Mouse (Mus musculus): ENCODE data around the gene Gm30191.

Gm30191 gene

DNA sequence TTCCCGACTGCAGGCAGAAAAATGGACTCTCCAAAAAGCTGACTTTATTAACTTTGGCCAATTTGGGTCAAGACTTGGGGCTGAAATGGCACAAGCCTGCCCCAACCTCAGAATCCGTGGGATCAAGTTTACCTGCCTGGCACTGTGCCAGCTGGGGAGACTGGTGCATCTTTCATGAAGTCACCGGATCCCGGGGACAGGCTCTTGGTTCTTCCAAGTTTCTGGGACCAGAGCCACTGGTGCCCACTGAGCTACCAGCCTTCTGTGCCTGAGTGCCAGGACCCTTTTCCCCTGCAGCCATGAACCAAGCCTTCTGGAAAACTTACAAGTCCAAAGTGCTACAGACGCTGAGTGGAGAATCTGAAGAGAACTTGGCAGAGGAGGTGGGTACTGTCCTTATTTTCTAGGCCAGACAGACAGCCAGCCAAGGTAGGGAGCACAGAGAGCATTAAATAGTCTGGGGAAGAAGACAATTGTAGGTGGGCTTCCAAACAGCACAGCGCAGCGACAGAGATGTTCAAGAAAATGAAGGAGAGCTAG lies at the start of gene Gm30191:
Gene Gm30191, plus strand, starts transcription at position 217 of the 540 bp plus-strand sequence.
- DNase-seq (ENCODE audit: low read depth, low spot score), result no peak

DNA sequence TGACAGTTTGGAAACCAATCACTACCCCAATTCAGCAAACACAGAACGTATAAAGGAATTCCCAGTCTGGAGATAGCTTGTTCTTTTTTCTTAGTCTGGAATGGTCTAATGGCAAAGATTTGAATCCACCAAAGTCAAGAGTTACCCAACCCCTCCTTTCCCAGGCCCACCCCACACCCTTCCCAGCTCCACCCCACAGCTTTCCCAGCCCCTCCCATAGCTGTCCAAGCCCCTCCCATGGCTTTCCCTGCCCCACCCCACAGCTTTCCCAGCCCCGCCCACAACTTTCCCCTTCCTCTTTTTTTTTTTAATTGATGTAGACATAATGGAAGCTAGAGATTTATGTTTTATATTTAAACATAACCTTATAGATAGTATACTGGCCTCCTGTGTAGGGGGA lies 47.4 kb upstream of the Gm30191 start:
- peak; percentile 49 for DNase-seq (ENCODE audit: low read depth, low spot score)

DNA sequence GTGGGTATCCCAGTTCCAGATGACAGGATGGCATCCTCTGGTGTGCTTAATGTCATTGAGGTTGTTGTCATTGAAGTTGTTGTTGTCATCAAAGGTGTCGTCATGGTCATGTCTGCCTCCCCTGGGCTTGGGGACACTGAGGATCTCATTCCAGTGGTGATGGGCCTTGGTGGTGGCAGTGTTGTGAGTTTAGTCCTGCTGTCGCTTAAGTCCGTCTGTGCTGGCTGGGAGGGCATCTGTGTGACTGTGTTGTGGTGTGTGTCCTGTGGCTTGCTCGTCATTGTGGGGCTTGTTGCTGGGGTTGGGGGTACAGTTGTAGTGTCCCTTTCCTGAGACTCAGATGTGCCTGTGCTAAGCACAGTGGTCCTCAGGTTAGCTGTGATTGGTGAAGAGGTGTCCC lies 43.8 kb upstream of the Gm30191 start, which contains the start of gene Gm7534:
Gene Gm7534, minus strand, starts transcription at position 101 of the 400 bp plus-strand sequence.
- no peak for DNase-seq (ENCODE audit: low read depth, low spot score)

DNA sequence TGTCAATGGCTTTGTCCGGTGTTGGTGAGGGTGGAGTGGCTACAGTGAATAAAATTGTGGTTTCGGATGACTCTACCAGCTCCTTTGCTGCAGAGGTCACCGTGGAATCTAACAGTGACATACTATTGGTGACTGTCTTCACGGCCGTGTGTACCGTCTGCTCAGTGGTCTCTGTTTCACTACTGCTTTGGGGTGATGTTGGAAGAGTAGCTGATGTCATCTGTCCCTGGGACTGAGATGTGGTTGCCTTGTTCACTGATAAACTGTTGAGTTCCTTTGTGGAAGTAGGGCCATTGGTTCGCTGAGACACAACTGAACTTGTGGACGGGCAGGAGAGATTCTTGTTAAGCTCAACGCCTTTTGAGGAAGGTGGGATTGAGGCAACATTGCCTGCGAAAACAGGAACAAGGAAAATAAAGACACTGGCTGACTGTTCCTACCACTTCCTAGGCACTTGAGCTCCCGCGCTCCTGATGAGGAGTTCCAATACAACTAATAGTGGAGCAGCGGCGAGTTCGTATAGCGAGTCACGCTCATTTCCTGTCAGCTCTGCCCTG lies 43.3 kb upstream of the Gm30191 start:
- no peak for DNase-seq (ENCODE audit: low read depth, low spot score)

DNA sequence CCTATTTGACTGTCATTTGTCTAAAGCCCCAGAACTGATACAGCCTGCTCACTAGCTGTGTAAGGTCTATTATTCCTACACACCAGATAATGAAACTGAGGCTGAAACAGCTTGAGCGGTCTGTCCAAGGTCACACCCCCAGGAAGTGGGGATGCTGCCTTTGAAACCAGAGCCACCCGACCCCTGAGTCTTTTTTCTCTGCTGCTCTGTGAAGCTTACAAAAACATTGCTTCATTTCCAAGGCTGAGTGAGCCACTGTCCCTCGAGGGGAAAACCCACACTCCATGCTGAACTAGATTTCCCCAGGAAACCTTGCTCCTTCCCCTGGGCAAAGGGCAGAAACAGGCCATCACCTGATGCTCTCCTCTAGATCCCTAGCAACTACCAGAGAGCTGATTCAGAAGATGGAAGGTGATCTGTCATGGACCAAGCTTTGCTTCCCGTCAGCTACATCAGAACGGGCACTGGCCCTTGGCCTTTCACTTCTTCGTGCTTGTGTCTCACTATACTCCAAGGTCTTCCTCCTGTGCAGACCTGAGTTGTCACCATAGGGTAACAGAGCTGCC lies 40.2 kb upstream of the Gm30191 start:
- no peak for DNase-seq (ENCODE audit: low read depth, low spot score)

DNA sequence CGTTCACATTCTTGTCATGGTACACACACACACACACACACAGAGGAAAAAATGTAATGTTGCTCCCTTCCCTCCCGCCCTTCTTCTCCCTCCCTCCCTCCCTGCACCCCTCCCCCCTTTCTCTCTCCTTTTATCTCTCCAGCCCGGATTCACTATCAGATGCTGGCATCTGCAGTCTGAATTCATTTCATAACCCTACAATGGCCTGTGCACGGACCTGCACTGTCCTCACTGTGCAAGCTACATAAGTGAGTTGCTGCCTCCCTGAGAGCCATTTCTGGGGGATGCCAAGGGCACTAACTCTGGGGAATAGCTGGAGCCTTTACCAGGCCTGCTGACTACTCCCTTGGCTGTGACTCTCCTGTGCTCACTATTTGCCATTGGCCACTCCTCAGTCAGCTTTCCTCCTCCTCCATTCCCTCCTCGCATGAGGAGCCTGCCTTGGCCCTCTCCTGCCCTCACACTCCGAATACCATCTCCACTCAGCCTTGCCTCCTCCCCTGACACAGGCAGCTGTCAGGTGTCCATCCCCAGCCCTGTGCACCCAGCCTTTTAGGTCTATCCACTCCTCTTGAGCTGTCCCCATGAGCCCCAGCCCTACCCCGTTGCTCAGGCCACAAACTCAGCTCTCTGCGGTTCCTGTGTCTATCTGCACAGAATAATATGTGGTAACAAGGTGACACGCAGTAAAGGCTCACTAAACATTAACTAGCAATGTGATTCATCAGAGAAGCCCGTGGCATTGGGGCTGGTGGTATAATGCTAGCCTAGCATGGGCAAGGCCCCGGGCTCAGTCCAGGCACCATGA lies 23.7 kb upstream of the Gm30191 start:
- no peak for DNase-seq (ENCODE audit: low read depth, low spot score)

DNA sequence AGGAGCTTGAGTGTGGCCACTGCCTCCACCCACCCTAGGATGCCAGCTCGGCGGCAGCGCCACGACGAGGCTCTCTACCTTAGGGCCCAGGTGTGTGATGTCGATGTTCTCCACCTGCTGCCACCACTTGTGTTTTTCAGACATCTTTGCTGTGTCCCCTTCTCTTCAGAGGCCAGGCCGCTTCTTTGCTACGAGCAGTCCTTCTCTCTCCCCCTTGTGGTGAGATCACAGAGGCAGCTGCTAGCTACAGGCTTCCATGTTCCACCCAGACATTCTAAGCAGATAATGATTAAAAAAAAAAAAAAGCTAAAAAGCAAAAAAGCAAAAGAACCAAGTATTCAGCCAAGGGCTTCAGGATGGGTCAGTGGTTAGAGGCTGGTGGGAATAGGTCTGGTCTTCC lies 19.5 kb upstream of the Gm30191 start, which contains the start of gene Catsper4:
Gene Catsper4, minus strand, starts transcription at position 190 of the 400 bp plus-strand sequence.
- no peak for DNase-seq (ENCODE audit: low read depth, low spot score)

DNA sequence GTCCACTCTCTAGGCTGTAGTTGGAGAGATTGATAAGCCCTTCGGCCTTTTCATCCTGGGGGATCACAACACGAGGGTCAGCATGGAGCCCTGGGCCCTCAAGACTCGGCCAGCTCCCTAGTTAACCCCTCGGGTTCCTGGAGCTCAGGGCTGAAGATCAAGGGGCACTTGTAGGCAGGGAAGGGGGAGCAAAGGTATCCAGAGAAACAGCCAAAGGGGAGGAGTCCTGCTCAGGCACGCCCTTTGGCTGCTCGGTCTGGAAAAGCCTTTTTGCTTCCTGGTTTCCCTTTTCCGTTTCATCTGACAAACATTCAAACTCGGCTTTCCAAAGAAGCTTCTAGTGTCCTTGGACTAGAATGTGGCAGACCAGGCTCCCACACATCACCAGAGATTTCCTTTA lies 16.3 kb upstream of the Gm30191 start:
- DNase-seq (ENCODE audit: low read depth, low spot score), result no peak

DNA sequence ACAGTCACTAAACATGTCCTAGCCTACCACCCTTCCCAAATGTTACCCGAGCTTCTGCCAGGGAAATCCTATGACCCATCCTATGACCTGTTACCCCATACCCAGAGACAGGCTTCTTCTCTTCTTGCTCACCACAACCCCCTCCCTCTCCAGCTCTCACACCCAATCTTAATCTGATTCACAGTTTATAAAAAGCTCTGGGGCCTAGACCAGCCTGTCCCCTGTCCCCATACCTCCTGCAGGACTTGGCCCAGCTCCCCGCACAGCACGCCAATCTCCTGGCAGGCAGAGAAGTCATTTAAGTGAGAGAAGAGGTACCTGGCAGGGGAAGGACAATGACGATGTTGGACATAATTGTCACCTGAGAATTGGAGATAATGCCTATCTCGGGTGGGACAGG lies 11.9 kb upstream of the Gm30191 start:
- DNase-seq (ENCODE audit: low read depth, low spot score), result no peak

DNA sequence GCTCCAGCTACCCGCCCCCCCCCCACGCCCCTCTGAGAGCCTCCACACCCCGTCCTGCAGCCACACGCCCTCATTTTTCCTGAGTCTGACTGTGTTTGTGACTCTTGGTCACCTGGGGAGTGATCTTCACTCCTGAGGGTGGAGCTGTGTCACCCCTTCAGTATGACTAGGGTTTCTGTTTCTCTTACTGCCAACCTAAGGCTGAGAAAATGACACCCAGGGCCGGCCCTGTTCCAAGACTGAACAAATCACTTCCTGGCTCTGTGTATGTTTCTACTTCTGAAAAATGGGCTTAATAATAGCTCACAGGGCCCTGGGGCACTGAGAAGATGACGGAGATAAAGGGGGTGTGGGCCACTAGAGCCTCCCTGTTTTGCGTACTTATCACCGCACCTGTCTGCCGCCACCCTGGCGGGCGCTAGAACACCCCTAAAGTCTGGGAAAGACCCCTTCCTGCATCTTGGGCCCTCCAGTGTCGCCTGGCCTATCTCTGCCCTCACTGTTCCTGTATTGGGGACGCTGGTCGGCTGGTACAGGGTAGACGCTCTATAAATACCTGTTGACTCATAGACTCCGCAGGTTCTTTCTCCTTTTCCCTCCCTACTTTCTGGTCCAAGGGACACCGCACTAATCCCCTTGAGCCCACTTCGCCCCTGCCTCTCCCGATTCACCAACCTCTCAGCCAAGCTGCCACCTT lies 9.0 kb upstream of the Gm30191 start:
- DNase-seq (ENCODE audit: low read depth, low spot score), result no peak

DNA sequence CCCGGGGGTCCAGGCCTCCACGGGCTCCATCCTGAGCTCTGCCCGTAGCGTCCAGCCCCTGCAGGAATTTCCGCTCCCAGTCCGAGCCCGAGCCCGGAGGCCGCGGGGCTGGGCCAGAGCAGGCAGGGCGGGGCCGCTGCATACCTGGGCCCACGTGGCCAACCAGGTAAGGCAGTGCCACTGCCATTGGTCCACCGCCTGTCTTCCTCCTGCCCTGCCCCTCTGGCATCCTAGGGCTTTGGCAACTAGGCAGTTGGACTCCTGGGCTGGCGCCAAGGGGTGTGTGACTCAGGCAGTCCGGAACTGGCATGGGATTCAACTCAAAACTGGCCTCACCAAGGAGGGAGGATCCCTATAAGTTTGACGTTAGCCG lies 8.5 kb upstream of the Gm30191 start, which contains the start of gene Cnksr1:
Gene Cnksr1, minus strand, starts transcription at position 121 of the 373 bp plus-strand sequence.
- DNase-seq (ENCODE audit: low read depth, low spot score), result no peak

DNA sequence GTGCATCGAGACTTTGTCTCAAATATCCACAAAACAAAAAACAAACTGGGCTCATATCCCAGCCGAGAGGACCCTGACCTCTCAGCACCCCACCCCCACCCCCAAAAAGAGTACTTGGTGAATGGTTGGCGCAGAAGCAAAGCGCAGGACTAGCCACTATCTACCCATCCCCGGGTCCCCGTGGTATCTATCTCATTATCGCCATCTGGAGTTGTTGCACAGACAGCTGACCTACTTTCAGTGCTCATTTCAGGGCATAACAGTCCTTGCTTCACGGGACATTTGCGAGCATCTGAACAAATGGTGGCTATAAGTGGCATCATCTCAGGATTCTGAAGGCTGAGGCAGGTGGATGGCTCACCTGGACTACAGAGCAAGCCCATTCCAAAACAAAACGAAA lies 8.0 kb upstream of the Gm30191 start:
- DNase-seq (ENCODE audit: low read depth, low spot score), result no peak

DNA sequence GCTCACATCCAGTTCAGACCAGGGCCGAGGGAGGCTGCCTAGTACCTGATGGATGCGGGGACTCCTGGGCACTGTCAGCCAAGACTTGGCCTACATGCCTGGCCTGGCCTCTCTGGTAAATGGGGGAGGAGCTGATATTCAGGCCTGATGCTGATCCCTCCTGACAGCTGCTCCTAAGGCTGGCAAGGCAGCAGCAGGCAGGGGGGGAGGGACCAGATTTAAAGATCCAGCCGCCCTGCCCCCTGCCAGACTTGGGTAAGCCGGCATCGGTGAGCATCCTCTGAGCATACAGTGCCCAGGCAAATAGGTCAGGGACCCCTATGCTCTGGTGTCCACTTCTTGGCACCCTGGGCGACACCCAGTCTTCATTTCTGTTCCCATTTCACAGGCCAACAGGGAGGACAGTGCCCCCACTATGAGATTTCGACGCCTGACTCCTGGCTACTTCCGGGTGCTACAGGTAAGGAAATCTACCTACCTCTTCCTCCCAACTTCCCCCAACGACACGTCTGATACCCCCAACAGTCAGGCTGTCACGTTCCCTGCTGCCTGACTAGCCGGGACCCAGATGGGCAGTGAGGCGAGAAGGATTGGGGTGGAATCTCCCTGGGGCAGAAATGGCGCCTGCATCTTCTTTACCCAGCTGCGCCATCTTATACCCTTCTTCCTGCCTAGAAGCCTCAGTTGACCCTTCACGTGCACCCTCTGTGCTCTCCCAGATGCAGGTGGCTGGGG lies 3.1 kb upstream of the Gm30191 start, which contains the start of gene E130218I03Rik:
Gene E130218I03Rik, plus strand, starts transcription at position 147 of the 735 bp plus-strand sequence.
- DNase-seq (ENCODE audit: low read depth, low spot score), result no peak

DNA sequence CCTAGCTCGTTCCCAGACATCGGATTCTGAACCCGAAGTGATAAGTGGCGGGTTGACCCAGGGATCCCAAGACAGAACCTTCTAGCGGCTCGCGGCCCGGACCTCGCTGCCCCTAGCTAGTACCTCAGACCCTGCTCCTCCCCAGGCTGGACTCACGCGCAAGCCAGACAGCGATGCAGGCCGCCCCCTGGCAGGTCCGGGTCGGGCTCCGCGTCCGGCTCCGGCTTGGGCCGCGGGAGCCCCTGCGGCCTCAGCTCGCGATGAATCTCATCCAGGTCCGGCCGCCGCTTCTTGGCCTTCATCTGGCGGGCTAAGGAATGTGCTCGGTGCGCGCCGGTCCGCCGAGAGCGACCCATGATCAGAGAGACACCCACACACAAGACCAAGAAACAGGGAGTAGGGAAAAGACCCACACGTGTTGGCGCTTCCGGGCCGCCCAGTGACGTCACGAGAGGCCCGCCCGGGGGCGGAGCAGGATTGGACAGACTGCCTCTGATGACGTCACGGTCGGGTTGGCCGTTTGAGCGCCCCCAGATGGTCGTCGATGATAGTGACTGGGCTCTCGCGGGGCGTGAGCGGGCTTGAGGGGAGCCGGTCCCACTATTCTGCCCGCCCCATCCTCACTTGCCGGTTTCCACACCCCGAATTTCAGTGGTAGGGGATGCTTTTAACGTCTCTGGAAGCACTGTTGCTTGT lies 1.4 kb upstream of the Gm30191 start, which contains the start of gene Zfp593:
Gene Zfp593, minus strand, starts transcription at position 445 of the 696 bp plus-strand sequence.
- peak; percentile 91 for DNase-seq (ENCODE audit: low read depth, low spot score)

DNA sequence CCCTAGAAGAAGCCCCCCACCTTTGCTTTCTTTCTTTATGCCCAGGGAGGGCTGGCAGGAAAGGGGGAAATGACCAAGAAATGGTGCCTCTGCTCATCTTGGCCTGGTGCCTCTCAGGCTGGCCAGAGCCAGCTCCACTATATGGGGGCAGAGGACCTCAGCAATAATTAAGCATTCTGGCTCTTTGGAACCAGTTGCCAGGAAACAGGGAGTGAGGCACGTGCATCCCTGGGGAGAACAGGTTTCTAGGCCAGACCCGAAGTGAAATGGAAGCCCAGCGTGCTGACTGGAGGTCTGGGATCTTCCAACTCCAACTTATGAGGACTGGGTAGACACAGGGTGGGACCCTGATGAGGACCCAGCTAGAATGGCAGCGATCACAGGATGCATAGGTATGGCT lies 479 bp upstream of the Gm30191 start:
- DNase-seq (ENCODE audit: low read depth, low spot score), result no peak

DNA sequence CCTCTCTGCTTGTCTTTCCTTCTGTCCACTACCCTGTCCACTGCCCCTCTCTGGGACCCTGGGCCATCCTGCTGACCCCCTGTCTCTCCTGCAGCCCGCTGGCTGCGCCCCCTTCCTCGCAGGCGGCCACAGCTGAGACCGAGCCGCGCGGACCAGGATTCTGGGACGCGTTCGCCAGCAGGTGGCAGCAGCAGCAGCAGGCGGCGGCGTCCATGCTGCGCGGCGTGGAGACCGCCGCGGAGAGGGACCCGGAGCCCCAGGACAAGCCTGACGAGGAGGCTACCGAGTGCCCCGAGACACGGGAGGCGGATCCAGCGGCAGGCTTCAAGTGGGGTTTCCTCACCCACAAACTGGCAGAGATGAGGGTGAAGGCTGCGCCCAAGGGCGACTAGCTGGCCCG lies 2.9 kb downstream of the Gm30191 start:
- peak; percentile 58 for DNase-seq (ENCODE audit: low read depth, low spot score)

DNA sequence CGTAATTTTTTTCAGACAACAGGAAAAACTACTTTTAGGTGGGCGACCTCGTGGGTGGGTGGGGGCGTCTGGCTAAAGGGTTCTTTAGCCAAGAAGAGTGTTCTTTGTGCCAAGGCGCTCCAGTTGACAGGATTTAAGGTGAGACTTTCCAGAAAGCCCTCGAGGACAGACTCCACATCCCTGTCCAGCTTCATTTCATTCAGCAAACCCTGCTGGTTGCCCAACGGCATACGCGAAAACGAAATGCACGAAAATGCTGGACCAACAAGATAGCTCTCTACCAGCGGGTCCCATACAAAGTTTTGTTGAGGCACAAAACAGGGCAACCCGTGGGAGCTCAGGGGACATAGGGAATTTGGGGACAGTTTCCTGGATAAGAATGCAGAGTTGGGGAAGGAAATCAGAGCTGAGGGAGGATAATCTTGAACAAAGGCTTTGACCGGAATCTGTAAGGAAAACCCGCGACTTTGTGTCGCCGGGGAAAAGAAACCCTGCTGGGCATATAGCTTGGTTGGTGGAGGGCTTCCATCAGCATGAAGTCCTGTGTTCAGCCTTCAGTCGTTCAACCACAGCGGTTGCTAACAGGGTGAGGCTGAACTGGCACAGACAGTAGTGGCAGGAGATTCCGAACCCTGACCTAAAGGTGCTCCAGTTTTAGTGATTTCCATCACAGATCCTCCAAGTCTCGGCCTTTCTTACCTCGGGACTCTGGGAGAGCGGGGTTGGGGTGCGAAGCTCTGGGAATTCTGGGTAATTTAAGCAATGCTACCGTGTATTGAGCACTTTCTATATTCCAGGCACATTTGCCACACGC lies 3.6 kb downstream of the Gm30191 start:
- DNase-seq (ENCODE audit: low read depth, low spot score), result no peak

DNA sequence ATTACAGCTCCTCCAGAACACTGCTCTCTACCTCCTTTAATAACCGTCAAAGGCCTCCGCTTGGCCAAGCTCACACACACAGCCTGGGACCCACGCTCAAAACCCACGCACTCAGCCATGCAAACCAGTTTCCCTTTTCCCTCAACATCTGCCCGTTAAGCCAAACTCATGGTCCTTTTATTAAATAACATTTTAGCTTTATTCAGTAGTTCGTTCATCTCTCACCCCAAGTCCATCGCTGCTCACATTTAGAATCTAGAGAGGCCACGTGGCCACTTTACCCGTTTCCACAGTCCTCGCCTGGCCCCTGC lies 4.2 kb downstream of the Gm30191 start:
- DNase-seq (ENCODE audit: low read depth, low spot score), result no peak

DNA sequence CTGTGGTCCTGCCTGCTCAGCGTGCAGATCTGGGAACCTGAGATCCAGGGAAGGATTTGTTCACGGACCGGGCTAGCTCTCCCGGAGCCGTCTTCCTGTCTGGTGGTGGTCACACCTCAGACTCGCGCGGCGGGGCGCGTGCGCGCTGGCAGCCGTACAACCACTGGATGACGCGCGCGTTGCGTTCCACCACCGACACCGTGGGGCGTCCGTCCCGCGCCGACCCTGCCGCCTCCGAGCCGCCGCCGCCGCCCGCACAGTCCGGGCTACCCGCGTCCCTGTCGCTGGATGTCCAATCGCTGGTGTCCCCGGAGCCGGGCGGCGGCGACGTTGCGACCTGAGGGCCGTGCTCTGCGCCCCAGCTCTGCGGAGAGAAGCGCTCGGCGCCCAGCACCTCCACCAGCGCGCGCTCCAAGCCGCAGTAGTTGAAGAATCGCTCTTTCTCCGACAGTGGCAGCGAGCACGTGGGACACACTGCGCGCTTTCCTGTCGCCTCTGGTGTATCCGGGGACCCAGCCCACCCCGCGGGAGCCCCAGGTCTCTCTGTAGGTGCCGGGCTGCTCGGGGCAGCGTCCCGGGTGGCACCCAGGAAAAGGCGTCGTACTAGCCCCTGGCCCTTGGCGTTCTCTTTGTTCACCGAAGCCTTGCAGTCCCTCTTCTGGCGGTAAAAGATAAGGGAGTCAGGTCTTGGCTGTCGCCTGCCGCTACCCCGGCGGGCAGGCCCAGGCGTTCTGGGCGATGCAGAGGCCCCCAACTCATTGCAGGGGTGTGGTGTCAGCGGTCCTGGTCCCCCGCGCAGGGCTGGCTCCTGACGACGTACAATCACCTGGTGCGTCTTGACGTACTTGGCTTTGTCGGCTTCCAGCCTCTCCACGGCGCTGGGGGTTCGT lies 4.8 kb downstream of the Gm30191 start:
- DNase-seq (ENCODE audit: low read depth, low spot score), result peak; percentile 57
